Mouse (Mus musculus): ENCODE measurements around the gene Gm16223. TPM values are rescaled to one million over a fixed set of nuclear protein-coding genes. Genes with fewer than 3 reads are reported as not detected.

The Gm16223 gene
- not detected for total RNA-seq (2021)
- long read RNA-seq, experiment 1 = 0 reads
- long read RNA-seq, experiment 2 = 0 reads

GRCm38 (mm10) chr5:42067476-42068187 lies at the start of gene Gm16223:
TSS of gene Gm16223 (plus strand) at chr5:42067960.
- peak in 1 of 2 experiments; percentile 4 for DNase-seq (ENCODE audit: low spot score in 2 of 2)
- intact Hi-C loops (cut with DNase I) = no loop called here

DNA sequence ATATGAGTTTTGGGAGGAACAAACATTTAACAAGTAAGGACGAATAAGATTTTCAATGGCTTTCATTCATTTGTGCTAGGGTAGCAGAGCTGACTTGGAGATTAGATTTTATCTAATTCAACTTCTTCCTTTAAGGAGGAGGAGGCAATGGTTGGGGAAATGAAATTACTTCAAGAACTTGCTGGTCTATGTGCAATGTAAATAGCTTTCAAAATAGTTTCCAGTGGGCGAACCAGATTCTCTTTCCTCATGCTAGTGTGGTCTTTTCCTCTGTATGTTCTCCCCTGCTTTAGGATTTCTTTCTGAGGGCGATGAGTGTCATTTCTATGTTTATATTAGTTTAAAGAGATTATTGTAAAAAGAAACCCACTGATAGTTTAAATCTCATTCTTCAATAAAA lies 45.7 kb upstream of the Gm16223 start:
- DNase-seq (ENCODE audit: low spot score in 2 of 2) = peak in 1 of 2 experiments; percentile 9
- intact Hi-C loops (cut with DNase I) = no loop called here

DNA sequence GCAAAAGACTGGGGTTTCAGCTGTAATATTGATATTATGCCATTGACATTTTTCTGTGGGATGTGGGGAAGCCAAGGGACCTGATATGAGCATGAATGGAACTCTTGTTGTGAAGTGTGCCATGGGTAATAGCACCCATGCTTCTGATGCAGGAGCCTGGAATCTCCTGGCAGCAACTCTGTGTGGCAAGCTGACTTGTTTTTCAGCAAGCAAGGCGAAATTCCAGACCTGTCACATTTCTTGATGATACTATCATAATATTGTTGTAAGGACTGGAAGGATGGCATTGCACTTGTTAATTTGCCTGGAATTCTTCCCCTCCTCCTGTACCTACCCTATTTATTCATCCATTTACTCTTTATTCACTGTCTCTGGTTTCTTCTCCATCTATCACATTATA lies 44.2 kb upstream of the Gm16223 start:
- intact Hi-C loops (cut with DNase I) = no loop called here
- DNase-seq (ENCODE audit: low spot score in 2 of 2) = no peak

DNA sequence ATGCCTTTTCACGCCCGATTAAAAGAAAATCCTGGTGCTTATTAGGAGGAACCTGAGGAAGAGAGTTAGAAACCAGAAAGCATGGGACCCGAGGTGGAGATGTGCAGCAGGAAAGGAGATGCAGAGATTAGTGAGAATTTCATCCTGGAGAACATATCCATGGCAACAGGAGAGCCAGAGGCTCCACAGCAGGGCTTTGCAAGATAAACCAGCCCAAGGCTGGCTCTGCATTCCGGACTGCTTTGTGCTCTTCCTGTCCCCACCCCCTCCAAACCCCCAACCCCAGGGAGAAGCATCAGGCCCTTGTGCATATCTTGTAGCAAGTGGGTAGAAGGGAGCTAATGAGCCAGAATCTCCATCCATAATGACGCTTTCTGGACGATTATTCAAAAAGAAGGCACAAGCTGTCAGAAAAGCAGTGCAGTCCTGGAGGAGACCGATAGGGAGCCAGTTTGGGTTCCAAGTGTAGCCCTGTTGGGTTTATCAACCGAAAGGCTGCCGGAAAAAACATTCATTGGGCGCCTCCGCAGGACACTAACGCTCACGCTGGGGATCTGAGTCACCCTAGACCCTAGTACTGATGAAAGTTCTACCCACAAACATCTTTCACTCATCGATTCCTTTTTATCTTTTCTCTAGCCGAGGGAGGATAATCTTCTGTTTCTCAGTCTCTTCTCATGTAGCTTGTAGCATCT lies 31.2 kb upstream of the Gm16223 start:
- peak in 1 of 2 experiments; percentile 10 for DNase-seq (ENCODE audit: low spot score in 2 of 2)

DNA sequence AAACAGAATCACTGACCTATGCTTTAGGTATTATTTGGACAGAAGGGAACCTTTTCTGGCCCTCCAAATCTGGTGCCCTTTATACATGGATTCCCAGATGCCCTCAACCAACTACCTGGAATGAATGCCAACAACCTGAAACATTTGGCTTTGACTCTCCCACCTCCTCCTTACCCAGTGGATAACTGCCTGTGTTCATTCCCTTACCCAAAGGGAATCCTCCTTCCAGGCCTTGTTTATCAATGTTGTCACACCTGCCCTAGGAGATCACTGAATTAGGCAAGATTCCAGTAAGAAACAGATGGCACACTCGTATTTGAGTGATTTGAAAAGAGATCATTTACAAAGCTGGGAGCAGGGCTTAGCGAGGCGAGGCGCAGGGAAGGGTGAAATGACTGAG lies 13.1 kb upstream of the Gm16223 start:
- no peak for DNase-seq (ENCODE audit: low spot score in 2 of 2)
- intact Hi-C loops (cut with DNase I) = no loop called here

More for the DNA sequence above, 31.2 kb upstream of the Gm16223 start:
- intact Hi-C loops (cut with DNase I) = no loop called here

GRCm38 (mm10) chr5:42055151-42055550 lies 12.6 kb upstream of the Gm16223 start:
- intact Hi-C loops (cut with DNase I) = no loop called here
- DNase-seq (ENCODE audit: low spot score in 2 of 2) = no peak

DNA sequence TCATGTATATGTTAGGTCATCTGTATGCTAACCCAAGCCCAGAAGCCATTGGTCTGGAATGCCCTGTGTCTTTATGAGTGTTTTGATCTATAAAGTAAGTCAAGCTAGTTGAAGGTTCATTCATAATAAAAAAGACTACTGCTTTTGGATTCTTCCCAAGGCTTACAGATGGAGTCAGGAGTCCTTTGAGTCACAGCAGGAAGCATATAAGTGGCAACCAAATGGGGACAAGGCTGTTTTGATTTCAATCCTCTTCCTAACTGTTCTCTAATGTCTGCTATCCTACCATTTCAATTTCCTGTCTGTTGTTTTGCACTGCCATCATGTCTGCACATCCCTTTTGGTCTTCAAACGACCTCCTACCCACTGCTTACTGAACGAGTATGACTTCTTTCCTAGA lies 2.7 kb upstream of the Gm16223 start:
- no peak for DNase-seq (ENCODE audit: low spot score in 2 of 2)
- intact Hi-C loops (cut with DNase I) = no loop called here

DNA sequence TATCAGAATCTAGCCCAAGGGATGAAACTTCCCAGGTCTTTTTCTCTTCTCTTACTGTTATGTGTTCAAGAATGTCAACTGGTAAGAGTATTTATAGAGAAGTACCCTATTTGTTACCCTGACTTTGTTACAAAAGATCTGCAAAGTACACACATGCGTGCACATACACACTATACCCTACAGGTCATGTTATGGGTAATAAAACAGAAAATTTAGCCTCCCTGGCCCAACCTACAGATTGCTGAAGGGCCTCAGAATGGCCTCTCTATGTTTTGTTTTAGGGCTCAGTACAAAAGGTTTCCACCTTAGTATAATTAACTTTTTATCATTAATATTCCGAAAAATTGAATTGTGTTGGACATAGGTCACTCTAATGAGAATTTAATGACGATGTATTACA lies 685 bp upstream of the Gm16223 start:
- no peak for DNase-seq (ENCODE audit: low spot score in 2 of 2)
- intact Hi-C loops (cut with DNase I) = no loop called here

DNA sequence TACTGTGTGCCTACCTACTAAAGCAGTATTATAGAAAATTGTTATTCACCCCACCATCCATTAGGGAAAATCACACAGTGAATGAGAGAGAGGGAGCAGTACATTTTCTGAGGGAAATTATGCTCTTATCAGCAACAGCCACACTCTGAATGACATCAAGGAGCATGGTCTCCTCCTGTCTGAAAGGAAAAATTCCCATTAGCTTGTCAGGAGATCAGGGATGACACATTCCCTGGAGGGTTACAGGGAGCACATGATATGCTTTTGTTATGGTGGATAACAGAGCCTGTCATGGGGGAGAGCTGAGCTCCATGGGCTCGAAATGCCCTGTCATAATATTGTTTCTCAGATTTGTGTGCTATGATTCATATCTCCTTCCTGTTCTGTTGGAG lies 424 bp downstream of the Gm16223 start:
- intact Hi-C loops (cut with DNase I) = no loop called here
- no peak for DNase-seq (ENCODE audit: low spot score in 2 of 2)

GRCm38 (mm10) chr5:42116586-42117346 lies 49.0 kb downstream of the Gm16223 start:
- DNase-seq (ENCODE audit: low spot score in 2 of 2) = no peak
- intact Hi-C loops (cut with DNase I) = no loop called here

DNA sequence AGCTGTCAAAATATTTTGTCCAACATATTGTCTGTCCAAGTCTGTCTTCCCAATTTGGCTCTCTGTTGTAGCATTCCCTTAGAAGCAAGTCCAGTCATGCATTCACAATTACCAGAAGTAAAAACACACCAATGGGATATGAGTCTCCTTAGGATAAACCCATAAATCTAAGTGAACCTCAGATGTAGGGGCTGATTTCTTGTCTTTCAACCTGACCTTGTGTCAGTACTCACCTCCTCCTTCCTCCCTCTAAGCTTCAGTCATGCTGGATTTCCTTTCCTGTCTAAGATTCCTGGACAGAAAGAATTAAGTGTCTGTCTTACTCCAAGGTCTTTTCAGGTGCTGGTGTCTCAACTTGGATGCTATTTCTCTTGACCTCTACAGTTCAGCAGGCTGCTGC lies 57.8 kb downstream of the Gm16223 start:
- no peak for DNase-seq (ENCODE audit: low spot score in 2 of 2)
- intact Hi-C loops (cut with DNase I) = no loop called here

GRCm38 (mm10) chr5:42155626-42156025 lies 87.9 kb downstream of the Gm16223 start:
- intact Hi-C loops (cut with DNase I) = no loop called here
- no peak for DNase-seq (ENCODE audit: low spot score in 2 of 2)

DNA sequence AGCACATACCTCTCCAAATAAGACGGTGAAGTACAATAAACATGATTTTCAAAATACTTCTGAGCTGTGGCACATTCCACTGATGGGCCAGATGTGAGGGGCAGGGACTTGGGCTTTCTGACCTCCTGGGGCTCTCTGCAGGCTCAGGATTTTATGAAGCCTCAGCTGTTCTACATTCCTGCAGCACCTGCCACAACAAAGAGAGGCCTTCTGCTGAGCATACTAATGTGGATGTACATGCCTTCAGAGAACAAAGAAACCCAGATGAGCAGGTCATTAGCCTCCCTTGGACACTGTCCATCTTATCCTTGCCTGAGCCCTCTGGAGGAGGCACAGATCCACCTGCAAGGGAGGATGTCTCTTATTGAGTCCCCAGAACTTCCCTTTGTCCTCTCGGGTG lies 97.0 kb downstream of the Gm16223 start:
- DNase-seq (ENCODE audit: low spot score in 2 of 2) = no peak
- intact Hi-C loops (cut with DNase I) = no loop called here

GRCm38 (mm10) chr5:42166311-42166710 lies 98.6 kb downstream of the Gm16223 start:
- intact Hi-C loops (cut with DNase I) = no loop called here
- DNase-seq (ENCODE audit: low spot score in 2 of 2) = no peak

DNA sequence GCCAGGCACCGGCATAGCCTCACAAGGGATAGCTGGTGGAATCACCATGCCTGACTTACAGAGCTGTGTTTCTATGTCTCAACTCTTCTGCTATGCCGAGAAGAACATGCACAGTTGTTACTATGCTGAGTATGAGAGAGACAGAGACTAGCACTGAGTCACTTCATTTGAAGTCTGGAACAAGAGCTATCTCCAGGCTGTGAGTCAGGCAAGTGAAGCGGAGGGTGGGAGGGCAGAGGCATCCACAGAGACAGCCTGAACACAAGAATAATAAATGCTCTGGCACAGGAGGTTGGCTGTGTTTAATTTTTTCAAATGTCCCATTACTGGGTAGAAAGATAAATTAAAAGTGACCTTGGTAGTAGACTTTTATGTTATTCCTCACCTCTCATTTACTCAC lies 100.3 kb downstream of the Gm16223 start:
- intact Hi-C loops (cut with DNase I) = no loop called here
- DNase-seq (ENCODE audit: low spot score in 2 of 2) = peak; percentile 26 to 31

DNA sequence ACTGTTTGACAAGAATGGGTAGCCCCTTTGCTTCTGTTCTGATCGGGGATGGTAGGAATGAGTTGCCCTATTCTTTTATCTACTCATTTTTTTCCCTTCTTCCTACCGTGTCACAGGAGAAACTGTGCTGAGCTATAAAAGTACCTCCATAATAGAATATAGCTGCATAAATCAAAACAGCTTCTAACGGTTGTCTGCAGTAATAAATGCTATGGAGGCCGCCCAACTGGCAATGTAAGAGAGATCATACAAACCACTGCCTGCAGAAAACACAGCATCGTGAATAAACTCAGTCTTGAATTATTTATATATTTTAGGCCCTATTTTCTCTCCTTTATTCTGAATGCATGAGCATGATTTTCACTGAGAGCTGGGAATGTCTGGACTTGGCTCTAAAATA lies 101.0 kb downstream of the Gm16223 start:
- DNase-seq (ENCODE audit: low spot score in 2 of 2) = no peak
- intact Hi-C loops (cut with DNase I) = no loop called here

- intact Hi-C loops (cut with DNase I) = loop anchor here (5.0 to 10.0 kb wide), 3 partner anchors 91 to 1061 kb away; partner anchors contain the start of gene Cpeb2
- no peak for DNase-seq (ENCODE audit: low spot score in 2 of 2)
Observed at GRCm38 (mm10) chr5:42174109-42174508, 106.3 kb downstream of the Gm16223 start.

DNA sequence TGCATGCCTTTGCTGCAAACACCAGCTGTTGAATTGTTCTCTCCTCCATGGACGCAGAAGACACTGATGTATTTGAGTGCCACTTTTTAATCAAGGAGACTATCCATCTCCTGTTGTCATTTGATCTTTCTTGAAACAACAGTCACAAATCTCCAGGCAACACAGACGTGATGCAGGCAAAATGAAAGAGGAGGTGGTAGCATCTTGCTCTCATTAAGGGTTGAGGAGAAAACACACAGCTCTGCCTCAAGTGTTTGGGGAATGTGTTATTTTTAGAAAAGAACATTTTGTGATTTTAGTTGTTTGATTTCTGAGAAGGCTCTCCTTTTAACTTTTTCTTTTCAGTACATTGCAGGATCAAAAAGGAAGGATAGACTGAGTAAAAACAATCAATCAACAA lies 107.7 kb downstream of the Gm16223 start:
- intact Hi-C loops (cut with DNase I) = loop anchor here (10.0 kb wide), 2 partner anchors 89 to 1059 kb away; partner anchors contain the start of gene Cpeb2
- peak in 1 of 2 experiments; percentile 71 for DNase-seq (ENCODE audit: low spot score in 2 of 2)

GRCm38 (mm10) chr5:42198493-42198892 lies 130.7 kb downstream of the Gm16223 start:
- intact Hi-C loops (cut with DNase I) = no loop called here
- no peak for DNase-seq (ENCODE audit: low spot score in 2 of 2)

GRCm38 (mm10) chr5:42207456-42208122 lies 139.8 kb downstream of the Gm16223 start:
- no peak for DNase-seq (ENCODE audit: low spot score in 2 of 2)
- intact Hi-C loops (cut with DNase I) = no loop called here

Data from left cerebral cortex, postnatal 14 days (tissue).